Mouse (Mus musculus) C2C12 (cell line): ENCODE measurements around the gene Gm9112.
"Not testable (repeated sequence)": the region's sequence is repeated elsewhere in the genome, so short reads cannot be mapped to it uniquely, and the experiment has no call there.

Experiments
- CEBPB ChIP-seq: IDR thresholded peaks from one replicate; pipeline ENCODE4 v1.6.1; 2011; ENCODE audit warnings: low read depth, mild to moderate bottlenecking, control low read depth, moderate library complexity
- CTCF ChIP-seq: IDR thresholded peaks from one replicate; pipeline ENCODE4 v1.5.1; 2011; ENCODE audit not compliant: control insufficient read depth, insufficient read depth, insufficient read length
- FOSL1 ChIP-seq: IDR thresholded peaks from one replicate; pipeline ENCODE4 v1.8.0; 2011; ENCODE audit warnings: mild to moderate bottlenecking, low read length; ENCODE audit not compliant: poor library complexity, insufficient read depth, severe bottlenecking
- MAX ChIP-seq: IDR thresholded peaks from one replicate; pipeline ENCODE4 v1.6.1; 2011; ENCODE audit warnings: mild to moderate bottlenecking, control low read depth
- MYOD1 ChIP-seq: IDR thresholded peaks from one replicate; pipeline ENCODE4 v1.6.1; 2011; ENCODE audit warnings: low read depth; ENCODE audit not compliant: control insufficient read depth, insufficient read length
- MYOG ChIP-seq: IDR thresholded peaks from one replicate; pipeline ENCODE4 v1.6.1; 2011; ENCODE audit not compliant: control insufficient read depth, insufficient read length; ENCODE audit errors: extremely low read depth
- USF1 ChIP-seq: IDR thresholded peaks from one replicate; pipeline ENCODE4 v1.6.1; 2011; ENCODE audit warnings: low read depth, mild to moderate bottlenecking, control low read depth, moderate library complexity

- not testable (repeated sequence) for TF ChIP-seq CEBPB, CTCF, USF1, MAX, MYOG, MYOD1, FOSL1
These were observed at the start of gene Gm9112, which contains the start of gene Dmrtc1b for GRCm38 (mm10) chrX:102707535-102707934.
